Mouse (Mus musculus) thymus, postnatal 10 days (tissue): ENCODE data around the gene Kit.

Experiments used
- DNase-seq, 2 experiments: peaks; one replicate each; pipeline ENCODE4 v3.0.0; 2021; ENCODE audit warnings: low spot score in 2 of 2

The Kit gene

DNA sequence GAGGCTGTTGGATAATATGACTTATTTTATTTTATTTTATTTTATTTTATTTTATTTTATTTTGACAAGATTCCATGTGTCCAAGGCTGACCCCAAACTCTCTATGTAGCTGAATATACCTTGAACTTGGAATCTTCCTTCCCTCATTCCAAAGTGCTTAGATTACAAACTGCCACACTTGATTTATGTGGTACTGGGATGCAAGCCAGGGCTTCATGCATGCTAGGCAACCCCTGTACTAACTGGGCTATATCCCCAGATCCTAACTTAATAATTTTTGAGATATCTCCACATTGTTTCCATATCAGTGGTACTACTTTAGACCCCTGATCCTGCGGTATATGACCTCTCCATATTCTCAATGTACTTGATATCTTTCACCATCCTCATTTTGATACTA is 130.7 kb downstream of the Kit start:
- DNase-seq = no peak
